Mouse (Mus musculus) adrenal gland, postnatal 36 days (tissue): ENCODE data around the gene Gabrr1. TPM values are rescaled to one million over a fixed set of nuclear protein-coding genes. Genes with fewer than 3 reads are reported as not detected.
A peak's percentile ranks its signal among the peaks of the same experiment; 100 is the strongest.

Experiments used
- DNase-seq, 2 experiments: peaks; one replicate each; pipeline ENCODE4 v3.0.0; 2021; ENCODE audit warnings: mixed read lengths in 1 of 2
- total RNA-seq, 2 experiments: library from RNA; stranded (reverse); gene quantifications; 2 replicates each; pipeline ENCODE4 v1.2.3; 2021

Gabrr1 gene
- total RNA-seq, 2 experiments from 2014 or later: 0.13 TPM; not detected in 1

DNA sequence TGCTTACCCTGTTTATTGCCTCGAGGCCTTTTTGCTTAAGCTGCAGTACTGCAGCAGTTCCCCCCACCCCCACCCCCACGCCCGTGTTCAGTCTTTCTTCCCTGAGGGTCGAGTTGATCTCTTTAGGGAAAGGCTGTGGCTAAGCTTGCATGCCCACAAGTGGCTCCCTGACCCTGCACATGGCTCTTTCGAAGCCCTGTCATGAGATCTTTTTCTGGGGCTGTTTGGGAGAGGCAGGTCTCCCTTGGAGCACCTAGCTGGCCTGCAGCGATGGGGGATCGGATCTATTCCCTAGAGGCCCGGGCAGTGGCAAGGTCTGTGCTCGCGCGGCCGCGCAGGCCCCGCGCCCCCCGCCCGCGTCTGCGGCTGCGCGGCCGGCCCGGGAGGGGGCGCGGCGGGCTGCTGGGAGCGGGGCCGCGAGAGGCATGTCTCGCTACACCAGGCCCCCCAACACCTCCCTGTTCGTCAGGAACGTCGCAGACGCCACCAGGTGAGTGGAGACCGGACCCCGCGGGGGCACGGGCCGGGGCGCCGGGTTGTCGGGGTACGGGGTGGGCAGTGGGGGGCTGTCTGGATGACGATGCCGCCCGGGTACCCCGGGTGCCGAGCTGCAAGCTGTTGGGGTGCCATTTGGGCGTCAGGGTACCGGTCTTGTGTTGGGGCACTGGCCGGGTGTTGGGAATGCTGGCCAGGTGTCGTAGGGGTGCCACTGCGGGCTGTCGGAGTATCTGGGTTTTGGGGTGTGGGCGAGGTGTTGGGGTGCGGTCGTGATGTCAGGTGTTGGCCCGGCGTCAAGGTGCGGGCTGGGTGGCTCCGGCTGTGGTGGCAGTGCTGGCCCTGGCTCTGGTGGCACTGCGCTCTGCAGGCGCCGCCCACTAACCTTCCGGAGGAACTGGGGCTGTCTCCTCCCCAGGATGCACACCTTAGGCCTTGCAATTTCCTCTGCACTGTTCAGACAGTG is 76.8 kb downstream of the Gabrr1 start, which contains the start of gene Srsf12:
TSS of gene Srsf12 (plus strand) at position 111 of the 961 bp plus-strand sequence.
- DNase-seq: peak; percentile 30 to 35

Other genes starting within 250 kb of the Gabrr1 start
- gene Ankrd6, start 181.7 kb upstream of the Gabrr1 start, total RNA-seq: 1 to 10 TPM; 1.6 to 3.1 TPM
- 1 to 10 TPM; 7.9 to 10.0 TPM for gene Rragd, start 149.5 kb upstream of the Gabrr1 start, total RNA-seq
- gene Ube2j1, start 101.1 kb upstream of the Gabrr1 start, total RNA-seq: 10 to 100 TPM; 74.0 to 86.9 TPM
- under 1 TPM; 0.20 to 0.26 TPM for gene Gabrr2, start 69.5 kb upstream of the Gabrr1 start, total RNA-seq
- gene Pm20d2, start 57.2 kb downstream of the Gabrr1 start, total RNA-seq: 10 to 100 TPM; 17.9 to 63.5 TPM
- 1 to 10 TPM in 1 of 2 experiments, under 1 TPM in 1; 0.76 to 1.2 TPM for gene Srsf12, start 76.5 kb downstream of the Gabrr1 start, total RNA-seq
- gene Pnrc1, start 157.6 kb downstream of the Gabrr1 start, total RNA-seq: 100 to 1,000 TPM; 192 to 221 TPM
- 10 to 100 TPM; 29.6 to 43.7 TPM for gene Rngtt, start 177.8 kb downstream of the Gabrr1 start, total RNA-seq